Mouse (Mus musculus) liver, embryonic 16.5 days (tissue): ENCODE results near the gene Zc3hc1. TPM values are rescaled to one million over a fixed set of nuclear protein-coding genes. Genes with fewer than 3 reads are reported as not detected.

Experiments used
- ATAC-seq: fragments of 200-750 bp; cut with Nextera tagmentation; 2 replicates; pipeline ENCODE4 v1.8.0; 2017; ENCODE audit warnings: low read depth, mild to moderate bottlenecking, moderate number of reproducible peaks, moderate library complexity
- H3K27ac ChIP-seq: fragments of 300-500 bp; sonication (generic); 2 replicates; pipeline ENCODE4 v1.5.1; 2014; ENCODE audit warnings: mild to moderate bottlenecking, low read length
- H3K27me3 ChIP-seq: fragments of 300-500 bp; sonication (generic); 2 replicates; pipeline ENCODE4 v1.6.1; 2014; ENCODE audit warnings: low read depth, low read length, mixed read lengths; ENCODE audit not compliant: control insufficient read depth, insufficient read depth
- H3K36me3 ChIP-seq: fragments of 300-500 bp; sonication (generic); 2 replicates; pipeline ENCODE4 v1.6.1; 2014; ENCODE audit warnings: mild to moderate bottlenecking; ENCODE audit not compliant: control insufficient read depth, insufficient read depth
- H3K4me1 ChIP-seq: fragments of 300-500 bp; sonication (generic); 2 replicates; pipeline ENCODE4 v1.6.1; 2014; ENCODE audit warnings: low read depth, low read length, mixed read lengths; ENCODE audit not compliant: control insufficient read depth
- H3K4me2 ChIP-seq: fragments of 300-500 bp; sonication (generic); 2 replicates; pipeline ENCODE4 v1.6.1; 2014; ENCODE audit warnings: low read depth, low read length, mixed read lengths
- H3K4me3 ChIP-seq: fragments of 300-500 bp; sonication (generic); 2 replicates; pipeline ENCODE4 v1.5.1; 2014; ENCODE audit warnings: low read depth, mild to moderate bottlenecking, low read length
- H3K9ac ChIP-seq: fragments of 300-500 bp; sonication (generic); 2 replicates; pipeline ENCODE4 v1.6.1; 2014; ENCODE audit warnings: low read depth, low read length
- H3K9me3 ChIP-seq: fragments of 300-500 bp; sonication (generic); replicated peaks from 2 replicates; pipeline ENCODE4 v1.6.1; 2016; ENCODE audit warnings: low read length; ENCODE audit not compliant: control insufficient read depth
- WGBS: fragments of 180-500 bp; shearing (Covaris S2); extraction: QIAGEN DNeasy Blood & Tissue Kit; methylation state at CpG from one replicate; pipeline ENCODE4 v1.1.7; 2014; ENCODE audit not compliant: insufficient replicate concordance; 5-methylcytosine and 5-hydroxymethylcytosine counted together
- polyA plus RNA-seq: library from polyadenylated mRNA; unstranded; fragments of >200 nt; fragmentation: Nextera tagmentation; extraction: Ambion mirVana; gene quantifications from 2 replicates; pipeline ENCODE4 v1.2.1, GENCODE M21; 2015

Gene Zc3hc1
- polyA plus RNA-seq, 1 experiment from 2014 or later = 20.9 TPM

DNA sequence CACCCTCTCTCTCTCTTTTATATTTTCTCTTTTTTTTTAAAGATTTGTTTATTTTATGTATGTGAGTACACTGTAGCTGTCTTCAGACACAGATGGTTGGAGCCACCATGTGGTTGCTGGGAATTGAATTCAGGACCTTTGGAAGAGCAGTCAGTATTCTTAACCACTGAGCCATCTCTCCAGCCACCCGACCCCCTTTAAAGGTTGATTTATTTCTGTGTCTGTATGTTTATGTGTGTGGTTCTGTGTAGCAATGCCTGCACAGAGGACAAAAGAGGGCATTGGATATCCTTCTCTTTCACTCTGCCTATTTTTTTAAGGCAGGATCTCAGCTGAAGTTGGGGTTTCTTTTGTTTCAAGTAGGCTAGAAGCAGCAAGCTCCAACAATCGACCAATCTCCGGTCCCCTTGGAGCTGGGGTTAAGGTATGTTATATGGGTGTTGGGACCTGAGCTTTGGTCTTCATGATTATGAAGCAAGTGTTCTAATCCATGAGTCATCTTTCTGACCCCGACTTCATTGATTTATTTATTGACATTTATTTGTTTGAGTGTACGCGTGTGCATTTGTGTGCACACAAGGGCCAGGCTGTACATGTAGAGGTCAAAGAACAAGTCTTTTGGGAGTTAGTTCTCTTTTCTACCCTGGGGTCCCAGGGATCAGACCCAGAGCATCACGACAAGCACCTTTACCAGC is 18.7 kb upstream of the Zc3hc1 start:
- H3K36me3 ChIP-seq = no peaks in the 10 kb centered on the region
- H3K9ac ChIP-seq = no peak overlapping the region
- ATAC-seq = peak; percentile 60
- H3K27ac ChIP-seq = peak overlapping the region; percentile 25; the same call in 1 of the 2 replicates
- H3K4me3 ChIP-seq = no peak overlapping the region
- peaks cover under 1% of the 10 kb centered on the region; the same call in 1 of the 2 replicates for H3K4me1 ChIP-seq
- 71% methylated on average over 7 of the region's 7 CpGs for WGBS
- no peaks in the 10 kb centered on the region for H3K27me3 ChIP-seq
- no peak overlapping the region for H3K4me2 ChIP-seq
- H3K9me3 ChIP-seq = no peaks in the 10 kb centered on the region

DNA sequence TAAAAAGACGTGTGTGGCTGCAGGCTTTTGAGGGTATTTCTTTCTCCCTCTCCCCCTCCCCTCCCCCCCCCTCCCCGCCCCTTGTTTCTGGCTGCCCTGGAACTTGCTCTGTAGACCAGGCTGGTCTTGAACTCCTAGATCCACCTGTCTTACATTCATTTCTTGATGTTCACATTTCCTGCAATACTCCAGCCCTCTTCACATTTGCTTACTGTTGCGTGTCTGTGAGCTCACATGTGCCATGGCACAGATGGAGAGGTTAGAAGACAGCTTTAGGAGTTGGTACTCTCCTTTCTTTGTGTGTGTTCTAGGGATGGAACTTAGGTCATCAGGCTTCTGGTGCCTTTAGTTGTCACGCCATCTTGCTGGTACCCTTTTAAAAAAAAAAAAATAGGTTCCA is 17.4 kb upstream of the Zc3hc1 start:
- H3K27ac ChIP-seq = no peak overlapping the region
- H3K9ac ChIP-seq = no peak overlapping the region
- 77% methylated on average over 3 of the region's 4 CpGs for WGBS
- H3K4me2 ChIP-seq = no peak overlapping the region
- H3K36me3 ChIP-seq = no peaks in the 10 kb centered on the region
- no peak for ATAC-seq
- H3K4me1 ChIP-seq = peaks cover 10% of the 10 kb centered on the region
- H3K4me3 ChIP-seq = no peak overlapping the region
- no peaks in the 10 kb centered on the region for H3K9me3 ChIP-seq
- no peaks in the 10 kb centered on the region for H3K27me3 ChIP-seq

DNA sequence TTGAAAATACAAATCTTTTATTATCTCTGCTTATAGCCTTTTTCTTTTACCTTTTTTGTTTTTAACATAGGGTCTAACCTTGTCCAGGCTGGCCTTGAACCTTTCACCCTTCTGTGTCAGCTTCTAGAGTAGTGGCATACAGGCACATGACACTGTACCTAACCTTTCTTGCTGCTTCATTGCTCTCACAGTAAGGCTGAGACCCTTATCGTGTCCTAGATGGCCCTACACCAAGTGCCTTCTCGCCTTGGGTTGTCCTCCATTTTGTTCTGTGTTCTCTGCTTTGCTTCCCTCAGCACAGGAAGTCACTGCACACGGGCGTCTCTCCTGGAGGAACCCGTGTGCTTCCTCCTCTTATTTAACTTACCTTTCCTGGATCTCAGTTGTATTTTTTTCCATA is 13.8 kb upstream of the Zc3hc1 start:
- H3K9ac ChIP-seq = no peak overlapping the region
- H3K27ac ChIP-seq = no peak overlapping the region
- 39% methylated on average over 5 of the region's 5 CpGs for WGBS
- no peak overlapping the region for H3K4me3 ChIP-seq
- no peaks in the 10 kb centered on the region for H3K9me3 ChIP-seq
- H3K27me3 ChIP-seq = no peaks in the 10 kb centered on the region
- no peak for ATAC-seq
- H3K4me1 ChIP-seq = peaks cover 12% of the 10 kb centered on the region
- H3K36me3 ChIP-seq = no peaks in the 10 kb centered on the region
- H3K4me2 ChIP-seq = no peak overlapping the region

DNA sequence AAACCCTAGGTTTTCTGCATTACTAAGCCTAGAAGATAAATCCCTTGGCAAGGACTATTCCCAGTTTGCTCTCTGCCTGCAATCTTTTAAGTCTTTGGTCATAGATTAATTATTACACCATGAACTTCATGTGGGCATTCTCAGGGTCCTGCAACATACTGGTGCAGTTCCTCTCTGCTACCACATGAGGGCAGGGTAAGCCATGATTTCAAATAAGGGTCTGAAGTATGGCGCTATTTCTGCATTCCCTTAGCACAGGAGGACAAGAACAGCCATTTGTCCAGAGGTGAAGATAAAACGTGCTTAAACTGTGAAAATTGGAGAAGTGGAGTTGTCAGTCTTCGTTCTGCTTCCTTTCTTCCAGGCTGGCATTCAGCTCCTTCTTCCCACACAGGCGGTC is 12.6 kb upstream of the Zc3hc1 start:
- Histone ChIP-seq H3K4me1 (peaks cover 12% of the 10 kb centered on the region), H3K4me3 (peak overlapping the region; percentile 24), H3K27me3 (no peaks in the 10 kb centered on the region), H3K4me2 (peak overlapping the region; percentile 50; the same call in 1 of the 2 replicates), H3K9ac (peak overlapping the region; percentile 42), H3K9me3 (no peaks in the 10 kb centered on the region), H3K36me3 (no peaks in the 10 kb centered on the region), H3K27ac (no peak overlapping the region)
- no peak for ATAC-seq
- 18% methylated on average over 4 of the region's 4 CpGs for WGBS

DNA sequence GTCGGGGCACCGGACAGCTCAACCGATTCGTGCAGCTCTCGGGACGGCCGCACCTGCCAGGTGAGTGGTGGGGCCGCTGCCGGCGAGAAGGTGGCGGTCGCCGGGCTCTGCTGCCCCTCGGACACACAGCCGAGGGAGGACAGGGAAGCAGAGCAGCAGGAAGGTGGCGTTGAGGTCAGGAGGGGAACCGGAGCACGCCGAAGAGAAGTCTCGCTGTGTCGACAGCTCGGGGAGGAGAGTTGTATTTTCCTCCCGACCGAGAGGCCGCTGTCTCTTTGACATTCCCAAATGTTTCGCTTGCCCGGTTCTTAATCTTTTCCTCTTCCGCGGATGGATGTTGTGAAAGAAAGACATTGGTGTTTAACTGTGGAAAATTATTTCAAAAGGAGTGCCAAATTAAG is 11.3 kb upstream of the Zc3hc1 start:
- Histone ChIP-seq H3K4me3 (peak overlapping the region; percentile 98), H3K36me3 (no peaks in the 10 kb centered on the region), H3K9ac (peak overlapping the region; percentile 97), H3K27ac (peak overlapping the region; percentile 90), H3K4me2 (peak overlapping the region; percentile 87), H3K9me3 (no peaks in the 10 kb centered on the region), H3K4me1 (peaks cover 12% of the 10 kb centered on the region), H3K27me3 (no peaks in the 10 kb centered on the region)
- WGBS = under 1% methylated on average over 29 of the region's 29 CpGs
- ATAC-seq = peak; percentile 45

DNA sequence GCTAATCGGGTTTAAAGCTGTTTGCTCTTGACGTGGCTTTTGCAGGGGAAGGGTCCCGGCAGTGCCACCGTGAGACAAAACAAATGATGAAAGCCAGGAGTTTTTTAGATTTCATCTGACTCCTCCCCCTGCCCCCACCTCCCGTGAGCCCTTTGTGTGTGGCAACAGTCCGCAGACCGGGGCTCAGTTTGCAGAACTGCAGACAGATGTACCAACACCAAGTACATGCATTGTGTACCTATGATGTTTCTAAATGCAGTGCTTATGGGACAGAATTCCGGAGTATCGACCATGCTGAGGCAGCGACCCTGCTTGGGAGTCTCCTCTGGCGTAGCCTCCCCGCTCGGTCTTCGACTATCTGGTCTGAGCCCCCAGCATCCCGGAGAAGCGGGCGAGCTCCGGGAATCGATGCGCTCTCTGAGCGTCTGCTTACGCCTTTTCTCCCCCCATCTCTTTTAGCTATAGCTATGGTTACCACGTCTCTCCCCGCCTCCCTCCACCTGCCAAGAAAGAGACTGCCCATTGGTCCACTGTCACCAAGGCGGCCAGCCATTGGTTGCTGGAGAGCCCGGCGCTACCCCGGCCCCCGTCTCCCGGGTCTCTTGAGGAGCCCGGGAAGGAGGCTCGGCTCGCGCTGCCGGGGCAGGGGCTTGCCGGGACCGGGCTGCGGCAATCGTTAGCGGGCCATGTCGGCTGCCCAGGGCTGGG is 10.6 kb upstream of the Zc3hc1 start, which contains the start of gene Klhdc10:
TSS of gene Klhdc10 (plus strand) at position 561 of the 708 bp plus-strand sequence.
- H3K27me3 ChIP-seq = no peaks in the 10 kb centered on the region
- peaks cover 12% of the 10 kb centered on the region for H3K4me1 ChIP-seq
- H3K36me3 ChIP-seq = no peaks in the 10 kb centered on the region
- H3K4me2 ChIP-seq = peak within 1 kb of the TSS; percentile 87
- peak within 1 kb of the TSS; percentile 97 for H3K9ac ChIP-seq
- peak within 1 kb of the TSS; percentile 98 for H3K4me3 ChIP-seq
- under 1% methylated on average over 39 of the region's 41 CpGs for WGBS
- peak within 1 kb of the TSS; percentile 90 for H3K27ac ChIP-seq
- ATAC-seq = peak; percentile 100
- no peaks in the 10 kb centered on the region for H3K9me3 ChIP-seq

DNA sequence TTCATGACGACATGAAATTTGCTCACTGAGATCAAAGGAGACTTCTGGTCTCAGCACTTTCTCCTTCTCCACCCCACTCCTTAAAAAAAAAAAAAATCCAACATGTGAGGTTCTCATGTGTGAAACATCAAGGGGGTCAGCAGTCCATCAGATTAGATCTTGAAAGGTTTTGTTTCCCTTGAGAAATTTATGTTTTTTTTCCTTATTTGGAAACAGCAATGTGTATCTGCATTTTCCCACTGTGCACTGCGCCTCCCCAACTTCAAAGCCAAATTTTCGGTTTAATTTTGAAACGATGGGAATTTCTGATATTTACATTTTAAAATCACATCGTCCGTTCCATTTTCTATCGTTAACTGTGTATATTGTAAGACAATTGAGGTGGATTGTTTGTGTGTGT is 9.9 kb upstream of the Zc3hc1 start:
- ATAC-seq = no peak
- no peaks in the 10 kb centered on the region for H3K36me3 ChIP-seq
- H3K4me1 ChIP-seq = peaks cover 12% of the 10 kb centered on the region
- peak overlapping the region; percentile 87 for H3K4me2 ChIP-seq
- peak overlapping the region; percentile 97 for H3K9ac ChIP-seq
- WGBS = 5% methylated on average over 7 of the region's 7 CpGs
- peak overlapping the region; percentile 76; the same call in 1 of the 2 replicates for H3K27ac ChIP-seq
- peak overlapping the region; percentile 98 for H3K4me3 ChIP-seq
- H3K9me3 ChIP-seq = no peaks in the 10 kb centered on the region
- H3K27me3 ChIP-seq = no peaks in the 10 kb centered on the region

DNA sequence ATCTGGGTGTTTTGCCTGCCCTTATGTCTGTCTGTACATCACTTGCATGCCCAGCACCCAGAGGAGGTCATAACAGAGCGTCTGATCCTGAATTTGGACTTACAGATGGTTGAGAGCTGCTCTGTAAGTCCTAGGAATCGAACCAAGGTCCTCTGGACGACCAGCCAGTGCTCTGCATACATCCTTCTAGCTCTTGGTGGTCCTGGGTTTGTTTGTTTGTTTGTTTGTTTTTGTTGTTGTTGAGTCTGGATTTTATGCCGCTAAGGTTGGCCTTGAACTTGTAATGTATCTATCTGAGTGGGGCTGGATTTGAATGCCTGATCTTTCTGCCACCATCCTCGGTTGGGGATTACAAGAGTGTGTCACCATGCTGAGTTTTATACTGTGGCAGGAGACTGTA is 9.3 kb upstream of the Zc3hc1 start:
- Histone ChIP-seq H3K4me2 (no peak overlapping the region), H3K4me1 (peaks cover 12% of the 10 kb centered on the region)
- 69% methylated on average over 5 of the region's 5 CpGs for WGBS

DNA sequence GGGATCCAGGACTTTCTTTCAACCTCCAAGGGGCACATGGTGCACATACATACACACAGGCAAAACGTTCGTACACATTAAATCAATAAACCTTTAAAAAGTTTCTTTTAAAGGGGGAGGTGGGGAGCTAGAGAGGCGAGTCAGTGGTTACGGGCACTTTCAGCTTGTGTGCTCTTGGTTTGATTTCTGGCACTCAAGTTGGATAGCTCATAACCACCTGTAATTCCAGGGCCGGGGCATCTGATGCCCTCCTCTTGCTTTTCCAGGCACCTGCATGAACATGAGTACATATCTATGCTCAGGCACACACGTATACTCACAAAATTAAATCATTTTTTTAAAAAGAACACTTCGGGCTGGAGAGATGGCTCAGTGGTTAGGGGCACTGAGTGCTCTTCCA is 1.2 kb upstream of the Zc3hc1 start:
- Histone ChIP-seq H3K4me2 (no peak overlapping the region), H3K4me3 (no peak overlapping the region), H3K36me3 (no peaks in the 10 kb centered on the region), H3K27me3 (no peaks in the 10 kb centered on the region), H3K4me1 (peaks cover 7% of the 10 kb centered on the region; the same call in 1 of the 2 replicates), H3K27ac (no peak overlapping the region), H3K9me3 (no peaks in the 10 kb centered on the region), H3K9ac (no peak overlapping the region)
- ATAC-seq = no peak
- 73% methylated on average over 7 of the region's 7 CpGs for WGBS

More for the DNA sequence above, 9.3 kb upstream of the Zc3hc1 start:
- Histone ChIP-seq H3K36me3 (no peaks in the 10 kb centered on the region), H3K9me3 (no peaks in the 10 kb centered on the region), H3K9ac (no peak overlapping the region), H3K27me3 (no peaks in the 10 kb centered on the region), H3K4me3 (no peak overlapping the region), H3K27ac (no peak overlapping the region)
- no peak for ATAC-seq
